Mouse (Mus musculus) v-Abl transformed pro-B cells (cell line): ENCODE results near the gene Nptx2.

Experiments
- in situ Hi-C, 2 experiments: fragments of 400-800 bp; cut with MboI; formaldehyde crosslinking; loops; one replicate each; pipeline ENCODE4 v1.15.1; 2025; ENCODE audit not compliant: unreplicated experiment in 2 of 2

The Nptx2 gene

GRCm38 (mm10) chr5:144545653-144546422 lies at the start of gene Nptx2:
Nptx2 (plus strand) TSS chr5:144545902.
- in situ Hi-C loops: no loop called here

- in situ Hi-C loops: no loop called here
Measured at GRCm38 (mm10) chr5:144496481-144496880, 49.2 kb upstream of the Nptx2 start.

- in situ Hi-C loops: no loop called here
Measured at GRCm38 (mm10) chr5:144504239-144504638, 41.5 kb upstream of the Nptx2 start.

GRCm38 (mm10) chr5:144505731-144506130 lies 40.0 kb upstream of the Nptx2 start:
- in situ Hi-C loops: no loop called here

GRCm38 (mm10) chr5:144506156-144506555 lies 39.5 kb upstream of the Nptx2 start:
- in situ Hi-C loops: no loop called here

- in situ Hi-C loops: no loop called here
Measured at GRCm38 (mm10) chr5:144506689-144507552, 38.8 kb upstream of the Nptx2 start.

- in situ Hi-C loops: no loop called here
Measured at GRCm38 (mm10) chr5:144509431-144509830, 36.3 kb upstream of the Nptx2 start.

GRCm38 (mm10) chr5:144514738-144515137 lies 31.0 kb upstream of the Nptx2 start:
- in situ Hi-C loops: no loop called here

- in situ Hi-C loops: no loop called here
Measured at GRCm38 (mm10) chr5:144515241-144515640, 30.5 kb upstream of the Nptx2 start.

GRCm38 (mm10) chr5:144520096-144520495 lies 25.6 kb upstream of the Nptx2 start:
- in situ Hi-C loops: no loop called here

- in situ Hi-C loops: no loop called here
Measured at GRCm38 (mm10) chr5:144524774-144525173, 20.9 kb upstream of the Nptx2 start.

GRCm38 (mm10) chr5:144529123-144529522 lies 16.6 kb upstream of the Nptx2 start:
- in situ Hi-C loops: no loop called here

- in situ Hi-C loops: no loop called here
Measured at GRCm38 (mm10) chr5:144542711-144543308, 2.9 kb upstream of the Nptx2 start.

- in situ Hi-C loops: no loop called here
Measured at GRCm38 (mm10) chr5:144546423-144546995, 807 bp downstream of the Nptx2 start.

- in situ Hi-C loops: no loop called here
Measured at GRCm38 (mm10) chr5:144547333-144547878, 1.7 kb downstream of the Nptx2 start.

- in situ Hi-C loops: no loop called here
Measured at GRCm38 (mm10) chr5:144548079-144548631, 2.5 kb downstream of the Nptx2 start.

- in situ Hi-C loops: no loop called here
Measured at GRCm38 (mm10) chr5:144550003-144550402, 4.3 kb downstream of the Nptx2 start.

GRCm38 (mm10) chr5:144550622-144551137 lies 5.0 kb downstream of the Nptx2 start:
- in situ Hi-C loops: no loop called here

GRCm38 (mm10) chr5:144556710-144557109 lies 11.0 kb downstream of the Nptx2 start:
- in situ Hi-C loops: no loop called here

- in situ Hi-C loops: no loop called here
Measured at GRCm38 (mm10) chr5:144557363-144557762, 11.7 kb downstream of the Nptx2 start.
